Mouse (Mus musculus): ENCODE results near the gene Lmbr1l. TPM values are rescaled to one million over a fixed set of nuclear protein-coding genes. Genes with fewer than 3 reads are reported as not detected.
"Not testable (repeated sequence)": the region's sequence is repeated elsewhere in the genome, so short reads cannot be mapped to it uniquely, and the experiment has no call there.

Gene Lmbr1l
- polyA plus RNA-seq, 1 experiment: 478 TPM

- H3K4me3 ChIP-seq (ENCODE audit: control insufficient read depth, low read depth, low read length): peak within 1 kb of the TSS; percentile 87
- H3K27me3 ChIP-seq (ENCODE audit: control insufficient read depth, insufficient read depth, low read length): no peaks in the 10 kb centered on the region
- H3K27ac ChIP-seq (ENCODE audit: control insufficient read depth, insufficient read depth, low read depth, low read length): peak within 1 kb of the TSS; percentile 86
- no peaks in the 10 kb centered on the region; the same call in 1 of the 2 replicates for H3K36me3 ChIP-seq (ENCODE audit: control insufficient read depth, insufficient read depth, low read length)
- H3K4me1 ChIP-seq (ENCODE audit: control insufficient read depth, insufficient read depth, low read length): peaks cover 7% of the 10 kb centered on the region
- TF ChIP-seq POLR2A (IDR thresholded peaks at IDR 0.05; ENCODE audit: control insufficient read depth, low read depth, low read length) (peak; percentile 46; the same call in 1 of the 2 replicates), CTCF (IDR thresholded peaks at IDR 0.05; ENCODE audit: control insufficient read depth, insufficient read depth, insufficient replicate concordance, low read depth, low read length) (no peak)
Observed at GRCm38 (mm10) chr15:98934217-98934839, 16.3 kb upstream of the Lmbr1l start, which contains the start of gene Tuba1b. Gene Tuba1b, minus strand, starts transcription at chr15:98934565.

- H3K4me1 ChIP-seq (ENCODE audit: control insufficient read depth, insufficient read depth, low read length): peaks cover 7% of the 10 kb centered on the region
- H3K27me3 ChIP-seq (ENCODE audit: control insufficient read depth, insufficient read depth, low read length): no peaks in the 10 kb centered on the region
- H3K4me3 ChIP-seq (ENCODE audit: control insufficient read depth, low read depth, low read length): peak overlapping the region; percentile 87
- peak overlapping the region; percentile 86 for H3K27ac ChIP-seq (ENCODE audit: control insufficient read depth, insufficient read depth, low read depth, low read length)
- TF ChIP-seq CTCF (IDR thresholded peaks at IDR 0.05; ENCODE audit: control insufficient read depth, insufficient read depth, insufficient replicate concordance, low read depth, low read length) (0 out of 2 replicates have a peak, but pooled peaks have one; percentile 13), POLR2A (IDR thresholded peaks at IDR 0.05; ENCODE audit: control insufficient read depth, low read depth, low read length) (peak; percentile 69)
- no peaks in the 10 kb centered on the region; the same call in 1 of the 2 replicates for H3K36me3 ChIP-seq (ENCODE audit: control insufficient read depth, insufficient read depth, low read length)
Observed at GRCm38 (mm10) chr15:98933833-98934216, 15.8 kb upstream of the Lmbr1l start.

- not testable (repeated sequence) for H3K4me1 ChIP-seq (ENCODE audit: control insufficient read depth, insufficient read depth, low read length); H3K27me3 ChIP-seq (ENCODE audit: control insufficient read depth, insufficient read depth, low read length); H3K36me3 ChIP-seq (ENCODE audit: control insufficient read depth, insufficient read depth, low read length)
- Histone ChIP-seq H3K4me3 (ENCODE audit: control insufficient read depth, low read depth, low read length) (peak overlapping the region; percentile 87), H3K27ac (ENCODE audit: control insufficient read depth, insufficient read depth, low read depth, low read length) (peak overlapping the region; percentile 86)
Observed at GRCm38 (mm10) chr15:98933004-98933671, 15.1 kb upstream of the Lmbr1l start.

GRCm38 (mm10) chr15:98930998-98931397 is 13.0 kb upstream of the Lmbr1l start:
- Histone ChIP-seq H3K36me3 (ENCODE audit: control insufficient read depth, insufficient read depth, low read length) (no peaks in the 10 kb centered on the region; the same call in 1 of the 2 replicates), H3K4me3 (ENCODE audit: control insufficient read depth, low read depth, low read length) (no peak overlapping the region)

GRCm38 (mm10) chr15:98930017-98930734 is 12.1 kb upstream of the Lmbr1l start:
- H3K27ac ChIP-seq (ENCODE audit: control insufficient read depth, insufficient read depth, low read depth, low read length): no peak overlapping the region
- no peaks in the 10 kb centered on the region for H3K27me3 ChIP-seq (ENCODE audit: control insufficient read depth, insufficient read depth, low read length)
- no peak overlapping the region for H3K4me3 ChIP-seq (ENCODE audit: control insufficient read depth, low read depth, low read length)
- H3K36me3 ChIP-seq (ENCODE audit: control insufficient read depth, insufficient read depth, low read length): no peaks in the 10 kb centered on the region; the same call in 1 of the 2 replicates
- no peak for TF ChIP-seq CTCF (IDR thresholded peaks at IDR 0.05; ENCODE audit: control insufficient read depth, insufficient read depth, insufficient replicate concordance, low read depth, low read length)
- TF ChIP-seq POLR2A (IDR thresholded peaks at IDR 0.05; ENCODE audit: control insufficient read depth, low read depth, low read length): no peak
- H3K4me1 ChIP-seq (ENCODE audit: control insufficient read depth, insufficient read depth, low read length): peaks cover 3% of the 10 kb centered on the region

More at GRCm38 (mm10) chr15:98930998-98931397, 13.0 kb upstream of the Lmbr1l start:
- Histone ChIP-seq H3K27ac (ENCODE audit: control insufficient read depth, insufficient read depth, low read depth, low read length) (no peak overlapping the region), H3K27me3 (ENCODE audit: control insufficient read depth, insufficient read depth, low read length) (no peaks in the 10 kb centered on the region), H3K4me1 (ENCODE audit: control insufficient read depth, insufficient read depth, low read length) (peaks cover 7% of the 10 kb centered on the region)
- TF ChIP-seq CTCF (IDR thresholded peaks at IDR 0.05; ENCODE audit: control insufficient read depth, insufficient read depth, insufficient replicate concordance, low read depth, low read length) (no peak), POLR2A (IDR thresholded peaks at IDR 0.05; ENCODE audit: control insufficient read depth, low read depth, low read length) (no peak)

- Histone ChIP-seq H3K27me3 (ENCODE audit: control insufficient read depth, insufficient read depth, low read length) (no peaks in the 10 kb centered on the region), H3K4me1 (ENCODE audit: control insufficient read depth, insufficient read depth, low read length) (peaks cover 3% of the 10 kb centered on the region), H3K4me3 (ENCODE audit: control insufficient read depth, low read depth, low read length) (no peak overlapping the region), H3K27ac (ENCODE audit: control insufficient read depth, insufficient read depth, low read depth, low read length) (no peak overlapping the region), H3K36me3 (ENCODE audit: control insufficient read depth, insufficient read depth, low read length) (no peaks in the 10 kb centered on the region; the same call in 1 of the 2 replicates)
- TF ChIP-seq POLR2A (IDR thresholded peaks at IDR 0.05; ENCODE audit: control insufficient read depth, low read depth, low read length) (no peak), CTCF (IDR thresholded peaks at IDR 0.05; ENCODE audit: control insufficient read depth, insufficient read depth, insufficient replicate concordance, low read depth, low read length) (peak; percentile 39; the same call in 1 of the 2 replicates)
Observed at GRCm38 (mm10) chr15:98928598-98929240, 10.7 kb upstream of the Lmbr1l start.

GRCm38 (mm10) chr15:98927566-98927965 is 9.5 kb upstream of the Lmbr1l start:
- Histone ChIP-seq H3K27ac (ENCODE audit: control insufficient read depth, insufficient read depth, low read depth, low read length) (no peak overlapping the region), H3K4me1 (ENCODE audit: control insufficient read depth, insufficient read depth, low read length) (no peaks in the 10 kb centered on the region), H3K36me3 (ENCODE audit: control insufficient read depth, insufficient read depth, low read length) (no peaks in the 10 kb centered on the region; the same call in 1 of the 2 replicates), H3K27me3 (ENCODE audit: control insufficient read depth, insufficient read depth, low read length) (no peaks in the 10 kb centered on the region), H3K4me3 (ENCODE audit: control insufficient read depth, low read depth, low read length) (no peak overlapping the region)
- TF ChIP-seq POLR2A (IDR thresholded peaks at IDR 0.05; ENCODE audit: control insufficient read depth, low read depth, low read length) (no peak), CTCF (IDR thresholded peaks at IDR 0.05; ENCODE audit: control insufficient read depth, insufficient read depth, insufficient replicate concordance, low read depth, low read length) (no peak)

Measured in testis, adult 2 months (tissue).